Mouse (Mus musculus) brain, embryonic 14.5 days (tissue): Measurements from ENCODE around the gene Hfe2. TPM values are rescaled to one million over a fixed set of nuclear protein-coding genes. Genes with fewer than 3 reads are reported as not detected.

Experiments
- DNase-seq: peaks from one replicate; pipeline ENCODE4 v3.0.0-alpha.2; 2011; ENCODE audit warnings: low read depth
- CTCF ChIP-seq: fragments of 200-500 bp; IDR thresholded peaks from 2 replicates; pipeline ENCODE4 v1.5.1; 2012; ENCODE audit warnings: inconsistent platforms, mild to moderate bottlenecking, moderate library complexity, borderline replicate concordance; ENCODE audit not compliant: insufficient read depth, insufficient read length; ENCODE audit errors: extremely low read depth
- POLR2A ChIP-seq: fragments of 200-500 bp; IDR thresholded peaks from 2 replicates; pipeline ENCODE4 v1.6.1; 2012; ENCODE audit warnings: mild to moderate bottlenecking, inconsistent platforms, borderline replicate concordance; ENCODE audit not compliant: poor library complexity, insufficient read depth, insufficient read length, severe bottlenecking; ENCODE audit errors: extremely low read depth
- polyA plus RNA-seq: library from polyadenylated mRNA; depleted of rRNA; stranded (reverse); fragments of >200 nt; gene quantifications from 2 replicates; pipeline ENCODE4 v1.2.3, GENCODE M21; 2012

The Hfe2 gene
- polyA plus RNA-seq, 1 experiment = 0.66 TPM

GRCm38 (mm10) chr3:96543345-96543744 is 18.4 kb downstream of the Hfe2 start:
- TF ChIP-seq CTCF (no peak), POLR2A (no peak)
- no peak for DNase-seq

GRCm38 (mm10) chr3:96545565-96545964 is 20.6 kb downstream of the Hfe2 start:
- TF ChIP-seq POLR2A = no peak
- no peak for TF ChIP-seq CTCF
- no peak for DNase-seq

- DNase-seq = no peak
- TF ChIP-seq POLR2A = no peak
- no peak for TF ChIP-seq CTCF
Observed at GRCm38 (mm10) chr3:96546880-96547279, 21.9 kb downstream of the Hfe2 start.

- peak; percentile 79 for DNase-seq
- TF ChIP-seq CTCF = peak; percentile 87
- no peak for TF ChIP-seq POLR2A
Observed at GRCm38 (mm10) chr3:96547389-96547960, 22.5 kb downstream of the Hfe2 start.

- DNase-seq = no peak
- no peak for TF ChIP-seq CTCF
- TF ChIP-seq POLR2A = no peak
Observed at GRCm38 (mm10) chr3:96548824-96549223, 23.9 kb downstream of the Hfe2 start.

GRCm38 (mm10) chr3:96549346-96549745 is 24.4 kb downstream of the Hfe2 start:
- TF ChIP-seq CTCF = no peak
- no peak for TF ChIP-seq POLR2A
- no peak for DNase-seq

- peak; percentile 80 for DNase-seq
Observed at GRCm38 (mm10) chr3:96551203-96551602, 26.2 kb downstream of the Hfe2 start.

GRCm38 (mm10) chr3:96551890-96552289 is 26.9 kb downstream of the Hfe2 start:
- no peak for TF ChIP-seq POLR2A
- no peak for DNase-seq

More at GRCm38 (mm10) chr3:96551203-96551602, 26.2 kb downstream of the Hfe2 start:
- TF ChIP-seq CTCF (peak; percentile 51; the same call in 1 of the 2 replicates), POLR2A (no peak)

- TF ChIP-seq POLR2A (no peak), CTCF (no peak)
- no peak for DNase-seq
Observed at GRCm38 (mm10) chr3:96553601-96554000, 28.6 kb downstream of the Hfe2 start.

GRCm38 (mm10) chr3:96554251-96554650 is 29.3 kb downstream of the Hfe2 start:
- TF ChIP-seq CTCF (no peak), POLR2A (no peak)
- no peak for DNase-seq

GRCm38 (mm10) chr3:96555041-96555596 is 30.1 kb downstream of the Hfe2 start:
- peak; percentile 91 for DNase-seq
- TF ChIP-seq POLR2A (no peak), CTCF (no peak)

GRCm38 (mm10) chr3:96555999-96556614 is 31.1 kb downstream of the Hfe2 start:
- DNase-seq = no peak
- TF ChIP-seq POLR2A (no peak), CTCF (no peak)
